Mouse (Mus musculus) mature B cell (primary cell): ENCODE results near the gene Tmem30b.
"Not testable (repeated sequence)": the region's sequence is repeated elsewhere in the genome, so short reads cannot be mapped to it uniquely, and the experiment has no call there.

Experiments
- in situ Hi-C: fragments of 300-500 bp; cut with MboI; formaldehyde crosslinking; loops from 2 replicates; pipeline ENCODE4 v1.14.3; 2019

The Tmem30b gene

DNA sequence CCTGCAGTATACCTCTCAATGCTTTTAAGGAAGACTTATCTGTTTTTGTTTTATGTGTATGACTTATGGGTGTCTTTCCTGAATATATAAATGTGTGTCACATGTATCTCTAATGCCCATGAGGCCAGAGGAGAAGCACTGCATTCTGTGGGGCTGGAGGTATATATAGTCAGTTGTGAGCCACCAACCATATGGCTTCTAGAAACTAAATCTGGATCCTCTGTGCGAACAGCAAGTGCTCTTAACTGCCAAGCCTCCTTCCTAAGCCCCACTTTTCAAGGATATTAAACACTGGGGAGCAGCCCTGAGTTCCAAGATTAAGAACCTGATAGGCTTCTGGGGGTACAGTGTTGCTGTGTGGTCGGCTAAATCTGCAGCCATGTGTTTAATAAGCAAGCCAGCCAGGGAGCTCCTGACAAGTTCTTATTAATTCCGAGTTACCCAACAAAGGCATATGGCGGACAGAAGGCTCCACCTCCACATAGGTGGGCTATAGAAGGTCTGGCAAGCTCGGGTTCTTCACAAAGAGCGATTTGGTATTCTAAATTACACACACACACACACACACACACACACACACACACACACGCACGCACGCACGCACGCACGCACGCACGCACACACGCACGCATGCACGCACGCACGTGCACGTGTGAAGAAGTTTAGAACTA, 12.5 kb upstream of the Tmem30b start:
- in situ Hi-C loops, result no loop called here

DNA sequence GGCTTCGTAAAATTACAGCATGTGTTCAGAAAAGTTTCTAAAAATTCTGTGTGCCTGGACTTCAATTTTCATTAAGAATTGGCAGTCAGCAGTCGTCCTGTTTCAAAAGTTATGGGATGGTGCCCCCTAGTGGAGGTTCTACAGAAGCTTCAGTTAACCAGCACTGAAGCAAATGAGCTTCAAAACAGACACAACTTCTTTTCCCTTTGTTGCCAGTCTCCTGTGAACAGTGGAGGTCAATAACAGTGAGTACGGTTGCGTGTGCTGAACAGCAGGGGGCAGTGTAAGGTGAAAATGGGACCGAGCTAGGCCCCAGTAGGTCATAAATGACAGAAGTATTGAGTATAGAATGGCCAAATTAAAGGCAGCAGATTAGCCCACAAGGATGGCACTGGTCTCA, 8.0 kb upstream of the Tmem30b start:
- in situ Hi-C loops, result no loop called here

DNA sequence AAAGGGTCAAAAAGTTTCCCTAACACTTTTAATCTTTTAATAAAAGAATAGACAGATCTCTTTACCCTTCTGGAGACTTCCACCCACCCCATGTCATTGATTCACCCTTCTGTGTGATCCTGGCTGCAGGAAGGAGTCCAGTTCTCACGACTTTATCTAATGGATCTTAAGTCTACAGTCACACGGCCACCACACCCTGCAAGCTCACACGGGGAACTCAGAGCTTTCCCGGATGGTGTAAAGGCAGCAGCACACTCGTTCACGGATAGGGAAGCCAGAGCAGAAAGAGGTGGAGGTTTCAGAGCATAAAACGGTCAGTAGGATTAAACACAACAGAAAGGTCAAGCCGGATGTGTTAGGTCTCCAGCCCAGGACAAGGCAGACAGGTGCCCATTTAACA, 2.1 kb upstream of the Tmem30b start:
- in situ Hi-C loops, result no loop called here

- in situ Hi-C loops, result no loop called here
Measured at GRCm38 (mm10) chr12:73547646-73548045, 1.5 kb upstream of the Tmem30b start.

DNA sequence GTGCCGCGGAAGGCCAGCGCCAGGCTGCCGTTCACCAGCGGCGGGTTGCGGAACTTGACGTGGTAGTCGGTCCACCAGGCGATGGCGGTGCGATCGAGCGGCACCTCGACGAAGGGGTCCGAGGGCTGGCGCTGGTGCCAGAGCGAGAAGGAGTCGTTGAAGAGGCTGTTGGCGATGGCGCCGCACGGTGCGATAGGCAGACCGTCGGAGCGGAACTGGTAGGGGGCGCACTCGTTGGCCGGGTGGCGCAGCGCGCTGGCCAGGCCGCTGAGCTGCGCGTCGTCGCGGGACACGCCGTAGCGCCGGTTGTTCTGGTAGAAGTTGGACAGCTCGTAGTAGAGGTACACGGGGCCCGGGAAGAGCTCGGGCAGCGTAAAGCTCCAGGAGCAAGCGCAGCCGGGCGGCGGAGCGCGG, 513 bp downstream of the Tmem30b start:
- in situ Hi-C loops, result no loop called here

DNA sequence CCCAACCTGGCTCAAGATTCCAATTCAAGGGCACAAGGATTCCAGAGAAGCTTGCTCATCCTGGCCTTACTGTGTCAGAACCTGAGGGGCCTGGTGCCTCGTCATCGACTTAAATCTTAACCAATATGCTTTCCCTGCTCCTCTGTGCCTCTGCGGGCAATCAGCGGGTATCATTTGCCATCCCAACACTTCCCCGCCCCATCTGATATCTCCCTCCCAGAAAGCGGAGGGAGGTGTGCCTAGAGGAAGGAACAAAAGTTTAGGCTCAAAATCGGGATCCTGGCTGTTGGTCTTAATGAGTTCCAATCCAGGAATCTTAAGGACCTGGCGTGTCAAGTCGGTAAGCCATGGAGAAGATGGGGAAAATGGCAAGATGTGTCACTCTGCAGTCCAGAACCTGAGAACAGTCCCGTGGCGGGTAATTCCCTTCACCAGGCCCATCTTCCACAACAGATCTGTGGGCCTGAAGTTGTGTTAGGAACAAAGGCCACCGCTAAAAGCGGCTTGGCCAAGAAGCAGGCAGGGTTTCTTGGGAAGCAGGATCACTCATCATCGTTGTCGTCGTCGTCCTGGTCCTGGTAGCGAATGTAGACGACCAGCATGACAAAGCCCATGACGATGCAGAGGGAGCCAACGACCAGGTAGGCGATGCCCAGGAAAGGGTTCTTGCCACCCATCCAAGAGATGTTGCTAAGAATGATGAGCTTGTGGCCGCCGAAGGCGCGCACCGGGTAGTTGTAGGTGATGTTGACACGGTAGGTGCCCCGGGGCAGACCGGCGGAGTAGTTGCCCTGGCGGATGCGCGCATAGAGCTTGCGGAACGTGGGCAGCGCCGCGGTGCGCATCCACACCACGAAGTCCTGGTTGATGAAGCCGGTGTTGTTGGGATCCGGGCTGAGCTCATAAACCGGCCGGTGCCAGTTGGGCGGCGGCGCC, 1.2 kb downstream of the Tmem30b start:
- in situ Hi-C loops, result no loop called here

- in situ Hi-C loops, result no loop called here
Measured at GRCm38 (mm10) chr12:73543191-73543590, 3.0 kb downstream of the Tmem30b start.

- in situ Hi-C loops, result no loop called here
Measured at GRCm38 (mm10) chr12:73540402-73540801, 5.8 kb downstream of the Tmem30b start.

DNA sequence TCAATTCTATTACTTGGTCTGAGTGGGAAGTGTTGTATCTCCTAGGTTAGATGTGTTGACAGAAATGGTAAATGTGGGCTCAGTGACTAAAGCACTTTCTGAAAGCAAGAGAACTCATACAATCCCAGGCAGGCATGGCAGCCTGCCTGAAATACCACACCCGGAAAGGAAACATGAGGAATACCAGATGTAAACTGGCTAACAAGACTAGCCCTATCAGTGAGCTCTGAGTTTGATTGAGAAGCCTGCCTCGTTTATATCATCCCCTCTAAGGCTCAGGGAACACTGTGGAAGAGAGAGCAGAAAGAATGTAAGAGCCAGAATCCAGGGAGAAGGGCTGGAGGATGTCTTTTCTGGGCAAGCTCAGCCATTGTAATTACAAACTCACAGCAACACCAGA, 7.0 kb downstream of the Tmem30b start:
- in situ Hi-C loops, result no loop called here

- in situ Hi-C loops, result not testable (repeated sequence)
Measured at GRCm38 (mm10) chr12:73538139-73538508, 8.1 kb downstream of the Tmem30b start.

DNA sequence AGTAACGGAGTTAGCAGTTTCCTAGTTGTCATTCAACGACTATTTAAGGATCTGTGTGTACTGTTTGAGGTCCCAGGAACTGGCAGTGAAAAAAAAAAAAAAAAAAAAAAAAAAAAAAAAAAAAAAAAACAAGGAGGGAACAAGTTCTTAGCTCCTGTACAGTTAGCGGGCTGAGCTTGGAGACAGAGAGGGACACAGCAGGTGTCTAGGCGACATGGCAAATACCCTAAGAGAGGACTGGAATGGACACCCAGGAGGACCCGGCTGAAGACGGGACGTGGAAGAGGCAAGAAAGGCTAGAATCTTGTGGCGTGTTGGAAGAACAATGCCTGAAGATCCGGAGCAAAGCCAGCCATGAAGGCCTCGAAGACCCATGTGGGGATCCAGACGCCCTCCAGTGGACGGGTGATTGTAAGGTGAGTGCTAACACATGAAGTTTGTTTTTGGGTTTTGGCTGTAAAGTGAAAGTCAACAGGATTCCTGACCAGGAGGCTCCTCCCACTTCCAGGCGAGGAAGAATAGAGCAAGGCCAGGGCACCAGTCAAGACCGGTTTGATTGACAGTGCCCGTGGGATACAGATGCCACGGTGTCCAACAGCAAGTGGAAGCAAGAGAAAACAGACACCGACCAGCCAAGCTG, 8.6 kb downstream of the Tmem30b start:
- in situ Hi-C loops, result no loop called here

GRCm38 (mm10) chr12:73534591-73534990, 11.6 kb downstream of the Tmem30b start:
- in situ Hi-C loops, result no loop called here

DNA sequence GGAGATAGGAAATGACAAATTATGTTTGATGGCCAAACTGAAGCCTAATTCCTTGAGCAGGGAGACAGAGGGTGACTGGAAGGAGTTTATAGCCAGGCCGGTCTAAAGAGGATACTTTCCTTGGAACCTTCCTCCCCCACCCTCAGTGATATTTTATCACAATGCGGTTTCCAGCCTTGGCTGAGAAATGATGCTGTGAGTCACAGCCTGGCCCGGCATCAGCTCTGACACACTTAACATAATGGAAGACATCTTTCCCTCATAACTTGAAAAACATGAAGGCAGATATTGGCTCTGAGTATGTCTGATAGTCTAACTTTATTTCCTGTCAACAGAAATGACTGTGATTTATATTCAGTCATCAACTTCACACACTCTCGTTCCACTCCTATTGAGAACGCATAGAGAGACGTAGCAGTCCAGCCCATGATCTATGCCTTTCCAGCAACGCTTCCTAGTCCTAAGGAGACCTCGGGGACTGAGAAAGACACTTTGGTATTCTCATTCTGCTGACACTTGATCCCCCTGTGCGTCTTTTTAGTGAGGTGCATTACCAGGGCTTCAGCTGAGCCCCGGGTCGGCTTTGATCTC, 14.2 kb downstream of the Tmem30b start:
- in situ Hi-C loops, result no loop called here

DNA sequence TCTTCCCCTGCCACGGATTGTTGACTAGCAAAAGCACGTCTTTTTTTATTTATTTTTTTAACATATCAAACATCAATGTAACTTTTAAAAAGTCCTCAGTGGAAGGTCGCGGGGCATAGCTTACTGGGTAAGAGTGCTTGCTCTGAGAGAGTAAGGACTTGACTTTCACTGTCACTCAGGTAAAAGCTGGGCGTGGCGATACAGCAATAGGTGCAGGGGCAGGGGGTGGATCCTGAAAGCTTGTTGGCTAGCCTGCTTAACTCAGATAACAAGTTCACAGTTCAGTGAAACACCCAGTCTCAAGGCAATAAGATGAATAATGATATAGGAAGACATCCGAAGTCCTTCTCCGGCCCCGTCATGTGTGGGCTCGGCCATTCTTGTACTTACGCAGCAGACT, 16.6 kb downstream of the Tmem30b start:
- in situ Hi-C loops, result no loop called here

DNA sequence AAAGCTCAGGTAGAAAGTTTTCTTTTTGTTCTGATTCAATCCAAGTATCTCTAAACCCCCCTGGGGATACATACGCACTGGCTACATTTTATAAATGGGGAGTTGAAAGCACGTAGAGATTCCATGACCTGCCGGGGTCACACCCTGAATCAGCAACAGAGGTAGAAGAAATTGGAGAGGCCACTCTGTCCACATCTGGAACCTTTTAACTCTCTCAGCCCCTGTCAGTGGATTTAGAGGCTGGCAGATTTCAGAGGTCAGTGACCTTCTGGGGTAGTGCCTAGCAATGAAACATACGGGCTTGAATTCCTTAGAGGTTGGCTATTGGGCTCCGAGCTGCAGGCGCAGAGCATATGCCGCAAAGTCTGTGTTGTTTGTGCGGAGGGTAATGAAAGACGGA, 17.1 kb downstream of the Tmem30b start:
- in situ Hi-C loops, result no loop called here

GRCm38 (mm10) chr12:73528142-73528541, 18.1 kb downstream of the Tmem30b start:
- in situ Hi-C loops, result not testable (repeated sequence)

DNA sequence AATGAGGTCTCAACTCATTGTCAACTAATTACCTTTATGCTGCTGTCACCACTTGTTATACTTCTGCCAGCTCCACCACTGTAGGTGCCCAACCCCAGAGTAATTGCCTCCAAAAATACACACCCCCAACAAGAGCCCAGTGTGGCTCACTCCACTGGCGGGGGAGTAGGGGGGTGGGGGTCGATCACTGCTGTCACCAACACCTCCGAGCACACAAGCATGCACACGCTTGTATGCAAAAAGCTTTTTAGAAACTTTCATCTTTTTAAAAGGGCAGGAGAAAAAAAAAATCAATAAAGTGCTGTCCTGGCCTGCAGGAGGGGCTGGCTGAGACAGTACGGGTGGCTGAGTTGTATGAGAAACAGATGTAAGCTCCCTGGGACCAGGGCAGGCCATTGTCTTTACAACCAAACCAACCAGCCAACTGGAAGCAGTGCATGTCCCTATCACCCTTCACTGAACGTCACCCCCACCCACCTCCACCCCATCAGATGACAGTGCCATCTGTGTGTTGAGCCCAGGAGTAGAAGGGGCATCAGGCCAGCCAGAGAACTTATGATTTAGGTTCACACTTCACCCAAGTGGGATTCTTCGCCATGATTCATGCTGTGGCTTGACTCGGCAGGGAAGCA, 20.8 kb downstream of the Tmem30b start:
- in situ Hi-C loops, result no loop called here

GRCm38 (mm10) chr12:73523066-73523465, 23.1 kb downstream of the Tmem30b start:
- in situ Hi-C loops, result loop anchor here (25.0 kb wide), 1 partner anchor 511 kb away; no protein-coding TSS in a partner anchor

- in situ Hi-C loops, result loop anchor here (25.0 kb wide), 1 partner anchor 510 kb away; no protein-coding TSS in a partner anchor
Measured at GRCm38 (mm10) chr12:73521944-73522343, 24.2 kb downstream of the Tmem30b start.

GRCm38 (mm10) chr12:73521238-73521841, 24.9 kb downstream of the Tmem30b start:
- in situ Hi-C loops, result loop anchor here (25.0 kb wide), 1 partner anchor 509 kb away; no protein-coding TSS in a partner anchor

DNA sequence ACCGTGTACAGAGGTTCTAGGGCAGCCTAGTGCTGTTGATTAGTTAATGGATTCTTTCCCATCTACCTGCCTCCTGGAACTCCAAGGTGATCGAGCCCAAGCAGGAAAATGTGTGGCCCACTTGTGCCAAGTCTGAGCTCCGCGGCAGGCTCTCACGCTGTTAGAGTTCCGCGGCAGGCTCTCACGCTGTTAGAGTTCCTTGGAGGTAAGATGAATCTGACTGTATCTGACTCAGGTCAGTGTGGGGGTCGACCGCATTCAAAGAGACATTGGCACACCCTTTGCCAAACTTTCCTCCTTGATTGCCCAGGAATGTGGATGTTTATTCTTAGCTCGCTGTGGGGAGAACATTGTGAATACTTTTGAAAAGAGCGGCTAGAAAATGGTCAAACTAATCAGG, 28.4 kb downstream of the Tmem30b start:
- in situ Hi-C loops, result loop anchor here (25.0 kb wide), 1 partner anchor 505 kb away; no protein-coding TSS in a partner anchor
